Mouse (Mus musculus) liver, adult 2 months (tissue): ENCODE measurements around the gene Ankrd65.

ENCODE experiments used
- CTCF ChIP-seq: fragments of 200-500 bp; IDR thresholded peaks from 2 replicates; pipeline ENCODE4 v1.5.1; 2011; ENCODE audit warnings: low read depth, low read length, control low read depth
- POLR2A ChIP-seq: fragments of 200-500 bp; IDR thresholded peaks from 2 replicates; pipeline ENCODE4 v1.6.1; 2011; ENCODE audit warnings: low read length, control low read depth; ENCODE audit not compliant: insufficient read depth; ENCODE audit errors: extremely low read depth

GRCm38 (mm10) chr4:155840076-155841002 lies 50.1 kb downstream of the Ankrd65 start:
- TF ChIP-seq CTCF (no peak), POLR2A (no peak)
